In genomic region chr13:6062305-6062704, GRCm38 (mm10) we compare ENCODE assay signal across 23 mouse cellular contexts.
DNase-seq lines count a peak whose midpoint lies in the region; ATAC-seq and TF ChIP-seq lines count a peak whose summit lies in the region.
"Had no signal": no experiment of that assay in that cellular context is flagged by ENCODE, and none has a peak within 500 bp of the region (broad histone marks: within the 10 kb centered on the region; RNA-seq: fewer than 3 reads in every experiment).

No protein-coding gene starts in this region.

- peak; percentile 40 for ATAC-seq in activated CD4-positive, CD25-positive, alpha-beta regulatory T cell, adult 4 months
- peak; percentile 25; the same call in 1 of the 2 replicates for ATAC-seq in intestine, embryonic 15.5 days
- no peak for ATAC-seq in forebrain, embryonic 11.5 days (replicated peaks; ENCODE audit: low FRiP score)
- ATAC-seq: forebrain, postnatal 0 days; hindbrain, embryonic 16.5 days; liver, postnatal 0 days; midbrain, embryonic 15.5 days had no signal

- no peak for TF ChIP-seq POLR2A in kidney, adult 2 months (IDR thresholded peaks at IDR 0.05; ENCODE audit: low read depth, low read length)

- H3K9ac ChIP-seq in intestine, embryonic 15.5 days, result no peak overlapping the region
- no peak overlapping the region for H3K9ac ChIP-seq in forebrain, embryonic 11.5 days (ENCODE audit: low read length)
- H3K9ac ChIP-seq: forebrain, postnatal 0 days; liver, postnatal 0 days; midbrain, embryonic 15.5 days; neural tube, embryonic 13.5 days had no signal

- no peaks in the 10 kb centered on the region for H3K4me1 ChIP-seq in kidney, adult 2 months (ENCODE audit: control insufficient read depth, insufficient read depth, low read length)
- peaks cover 3% of the 10 kb centered on the region; the same call in 1 of the 2 replicates for H3K4me1 ChIP-seq in intestine, embryonic 15.5 days (replicated peaks)
- peaks cover 4% of the 10 kb centered on the region; the same call in 1 of the 2 replicates for H3K4me1 ChIP-seq in forebrain, embryonic 11.5 days (replicated peaks; ENCODE audit: control insufficient read depth, insufficient read depth, low read length)
- H3K4me1 ChIP-seq: neural tube, embryonic 13.5 days had no signal

- peak; percentile 10 for DNase-seq in kidney, adult 2 months
- no peak for DNase-seq in kidney, adult 18-20 months
- no peak for DNase-seq in forebrain, embryonic 11.5 days (ENCODE audit: low spot score)
- no peak for DNase-seq in left cerebral cortex, adult 2 months (ENCODE audit: extremely low spot score in 1 of 2, low spot score in 2 of 2)
- no peak for DNase-seq in gastrocnemius, postnatal 4 days (ENCODE audit: low spot score in 2 of 2)
- DNase-seq: adrenal gland, postnatal 25 days; cerebellum, adult 9-10 months; forebrain, postnatal 0 days; gastrocnemius, postnatal 25 days; heart, postnatal 4 days; kidney, adult 9 months; kidney, postnatal 14 days; liver, postnatal 0 days; lung, postnatal 36 days; thymus, postnatal 14 days had no signal

- intact Hi-C loops in left cerebral cortex, adult 2 months (cut with DNase I), result no loop called here

- no peaks in the 10 kb centered on the region for H3K27me3 ChIP-seq in kidney, adult 2 months (replicated peaks; ENCODE audit: control insufficient read depth, insufficient read depth, low read length)
- H3K27me3 ChIP-seq in intestine, embryonic 15.5 days (replicated peaks), result no peaks in the 10 kb centered on the region
- no peaks in the 10 kb centered on the region for H3K27me3 ChIP-seq in forebrain, embryonic 11.5 days (ENCODE audit: control insufficient read depth, insufficient read depth, low read length)
- H3K27me3 ChIP-seq: midbrain, embryonic 15.5 days; neural tube, embryonic 13.5 days had no signal

- H3K4me3 ChIP-seq in kidney, adult 2 months (ENCODE audit: insufficient read depth, low read depth, low read length), result no peak overlapping the region
- no peak overlapping the region for H3K4me3 ChIP-seq in intestine, embryonic 15.5 days (replicated peaks)
- H3K4me3 ChIP-seq in forebrain, embryonic 11.5 days (ENCODE audit: low read depth, low read length), result no peak overlapping the region
- no peak overlapping the region for H3K4me3 ChIP-seq in left cerebral cortex, adult 2 months
- H3K4me3 ChIP-seq: forebrain, embryonic 10.5 days; heart, embryonic 10.5 days; midbrain, embryonic 15.5 days; myocyte; neural tube, embryonic 13.5 days had no signal

- no peak overlapping the region for H3K27ac ChIP-seq in kidney, adult 2 months (ENCODE audit: insufficient read depth, low read depth, low read length)
- no peak overlapping the region for H3K27ac ChIP-seq in intestine, embryonic 15.5 days
- H3K27ac ChIP-seq in forebrain, embryonic 11.5 days (ENCODE audit: low read depth, low read length), result no peak overlapping the region
- no peak overlapping the region for H3K27ac ChIP-seq in left cerebral cortex, adult 2 months
- H3K27ac ChIP-seq: forebrain, embryonic 10.5 days; heart, embryonic 10.5 days; midbrain, embryonic 15.5 days; neural tube, embryonic 13.5 days had no signal

- H3K9me3 ChIP-seq in intestine, embryonic 15.5 days, result no peaks in the 10 kb centered on the region
- no peaks in the 10 kb centered on the region for H3K9me3 ChIP-seq in forebrain, embryonic 11.5 days (ENCODE audit: control insufficient read depth, low read length)
- H3K9me3 ChIP-seq: forebrain, embryonic 10.5 days; heart, embryonic 10.5 days; midbrain, embryonic 15.5 days; neural tube, embryonic 13.5 days had no signal

- no peak overlapping the region for H3K4me2 ChIP-seq in intestine, embryonic 15.5 days (replicated peaks)
- no peak overlapping the region for H3K4me2 ChIP-seq in forebrain, embryonic 11.5 days (ENCODE audit: low read depth, low read length, severe bottlenecking)
- H3K4me2 ChIP-seq: midbrain, embryonic 15.5 days; neural tube, embryonic 13.5 days had no signal

- 72% methylated on average over 4 of the region's 4 CpGs for WGBS in kidney, adult 2 months
- WGBS in intestine, embryonic 15.5 days, result 74% methylated on average over 4 of the region's 4 CpGs
- whole genome bisulfite sequencing in forebrain, embryonic 11.5 days, result 91% methylated on average over 4 of the region's 4 CpGs

- no peak for TF ChIP-seq CTCF in kidney, adult 2 months (conservative IDR thresholded peaks at IDR 0.05; ENCODE audit: insufficient read depth, insufficient read length, low read depth, low read length)
- TF ChIP-seq CTCF in left cerebral cortex, adult 2 months (IDR thresholded peaks at IDR 0.05), result no peak

- H3K36me3 ChIP-seq in kidney, adult 2 months (ENCODE audit: control insufficient read depth, insufficient read depth, low read length), result no peaks in the 10 kb centered on the region
- no peaks in the 10 kb centered on the region for H3K36me3 ChIP-seq in intestine, embryonic 15.5 days
- no peaks in the 10 kb centered on the region for H3K36me3 ChIP-seq in forebrain, embryonic 11.5 days (ENCODE audit: control insufficient read depth, insufficient read depth, low read length)
- H3K36me3 ChIP-seq: forebrain, embryonic 10.5 days; heart, embryonic 10.5 days; midbrain, embryonic 15.5 days; neural tube, embryonic 13.5 days had no signal
